Mouse (Mus musculus): ENCODE measurements around the gene Atg9b.
"Not testable (repeated sequence)": the region's sequence is repeated elsewhere in the genome, so short reads cannot be mapped to it uniquely, and the experiment has no call there.

The Atg9b gene

DNA sequence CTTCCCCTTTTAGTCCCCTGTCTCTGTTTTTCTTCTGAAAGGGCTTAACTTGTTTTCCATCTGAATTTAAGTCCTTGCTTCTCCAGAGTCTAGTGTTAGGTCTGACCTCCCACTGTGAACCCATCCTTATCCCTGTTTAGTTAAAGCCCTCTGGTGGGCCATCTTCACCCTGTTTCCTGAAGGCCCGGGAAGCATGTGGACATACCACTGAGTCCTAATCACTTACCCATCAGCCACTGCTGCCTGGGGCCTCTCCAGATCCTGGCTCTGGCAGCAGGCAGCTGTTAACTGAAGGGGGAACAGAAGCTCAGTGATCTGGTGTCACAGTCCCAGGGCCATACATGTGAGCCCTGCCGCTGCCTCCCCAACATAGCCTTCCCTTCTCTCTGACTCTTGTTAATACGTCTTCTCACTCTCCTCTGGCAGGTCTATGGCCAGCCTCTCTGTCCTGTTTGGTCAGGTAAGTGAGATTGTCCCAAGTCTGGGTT, 13.5 kb upstream of the Atg9b start:
- no peak for DNase-seq (ENCODE audit: low read depth, low spot score)

DNA sequence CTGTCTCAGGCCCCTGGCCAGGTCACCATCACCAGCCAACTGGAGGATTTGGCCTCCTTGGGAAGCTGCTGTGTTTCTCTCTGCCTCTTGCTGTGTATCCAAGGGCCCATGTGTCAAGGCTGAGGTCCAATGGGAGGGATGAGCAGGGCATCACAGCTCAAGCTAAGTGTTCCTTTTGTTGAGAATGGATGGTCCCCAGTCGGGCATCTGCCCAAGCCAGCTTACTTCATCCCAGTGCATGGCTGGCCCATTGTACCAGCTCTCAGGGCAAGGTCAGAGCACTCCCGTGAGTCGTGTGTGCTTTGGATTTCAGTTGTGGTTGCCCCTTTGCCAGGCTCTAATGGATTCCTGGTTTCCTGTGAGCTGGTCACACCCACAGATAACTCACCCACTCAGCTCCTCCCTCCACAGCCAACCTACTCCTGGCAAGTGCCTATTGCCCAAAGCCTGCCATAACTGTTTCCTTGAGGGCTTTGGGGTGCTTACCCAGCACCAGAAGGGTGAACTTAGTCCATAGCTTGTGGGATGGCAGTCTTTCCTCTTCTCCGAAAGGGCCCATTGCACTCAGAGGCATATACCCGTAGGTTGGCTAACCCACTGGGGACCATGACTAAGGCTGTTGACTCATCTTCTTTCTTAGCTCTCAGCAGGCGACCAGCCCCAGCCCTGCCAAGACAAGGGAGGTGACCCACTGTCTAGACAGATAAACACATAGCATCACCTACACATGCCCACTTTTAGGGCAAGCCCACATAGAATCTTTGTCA, 12.8 kb upstream of the Atg9b start:
- no peak for DNase-seq (ENCODE audit: low read depth, low spot score)

DNA sequence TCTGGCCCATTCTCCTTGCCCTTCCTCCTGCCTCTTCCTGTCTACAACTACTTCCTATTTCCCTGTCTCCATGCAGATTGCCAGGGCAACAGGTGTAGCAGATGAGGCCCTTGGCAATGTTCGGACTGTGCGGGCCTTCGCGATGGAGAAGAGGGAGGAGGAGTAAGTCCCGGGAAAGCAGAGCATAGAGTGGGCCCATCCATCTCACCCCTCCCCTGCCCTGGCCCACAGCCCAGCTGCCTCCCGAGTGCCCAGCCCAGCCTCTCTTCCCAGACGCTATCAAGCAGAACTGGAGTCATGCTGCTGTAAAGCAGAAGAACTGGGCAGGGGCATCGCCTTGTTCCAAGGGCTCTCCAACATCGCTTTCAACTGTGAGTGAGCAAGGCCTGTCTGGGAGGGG, 10.0 kb upstream of the Atg9b start:
- no peak for DNase-seq (ENCODE audit: low read depth, low spot score)

DNA sequence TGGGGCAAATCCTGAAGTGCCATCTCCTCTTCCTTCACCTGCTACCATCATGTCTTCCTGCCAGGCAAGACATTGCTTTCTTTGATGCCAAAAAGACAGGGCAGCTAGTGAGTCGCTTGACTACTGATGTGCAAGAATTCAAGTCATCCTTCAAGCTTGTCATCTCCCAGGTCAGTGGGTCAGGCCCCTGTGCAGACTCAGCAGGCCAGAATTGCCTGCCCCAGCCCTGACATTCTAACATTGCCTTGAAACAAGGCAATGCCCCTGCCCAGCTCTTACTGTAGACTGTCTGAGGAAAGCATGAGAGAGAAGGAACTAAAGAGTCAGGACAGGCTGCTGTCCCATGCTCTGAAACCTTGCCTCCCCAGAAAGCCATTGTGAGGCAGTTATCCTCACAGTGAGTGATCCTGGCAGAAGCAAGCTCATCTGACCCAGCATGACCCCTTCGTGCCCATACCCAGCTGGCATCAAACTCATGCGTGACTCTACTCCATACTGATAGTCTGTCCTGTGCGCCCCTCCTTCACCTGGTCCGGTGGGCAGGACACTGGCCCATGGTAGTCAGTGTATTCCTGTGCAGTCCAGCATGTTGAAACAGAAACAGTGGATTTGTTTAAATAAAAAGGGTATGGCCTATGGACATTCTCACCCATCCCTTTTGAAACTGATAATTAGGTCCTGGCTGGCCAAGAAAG, 9.1 kb upstream of the Atg9b start:
- DNase-seq (ENCODE audit: low read depth, low spot score) = no peak

DNA sequence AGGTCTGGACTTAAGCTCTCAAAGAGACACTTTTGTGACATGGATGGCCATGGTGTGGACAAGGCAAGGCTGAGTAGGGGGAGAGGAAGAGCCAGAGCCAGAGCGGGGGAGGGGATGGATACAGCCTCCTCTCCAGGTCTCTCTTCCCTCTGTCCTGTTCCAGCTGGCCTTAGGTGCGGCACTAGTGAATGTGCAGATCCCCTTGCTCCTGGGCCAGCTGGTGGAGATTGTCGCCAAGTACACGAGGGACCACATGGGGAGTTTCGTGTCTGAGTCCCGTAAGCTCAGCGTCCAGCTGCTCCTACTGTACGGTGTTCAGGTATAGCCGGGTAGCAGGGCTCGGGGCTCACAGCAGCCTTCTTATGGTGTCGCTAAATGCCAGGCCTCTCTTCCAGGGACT, 8.4 kb upstream of the Atg9b start:
- no peak for DNase-seq (ENCODE audit: low read depth, low spot score)

DNA sequence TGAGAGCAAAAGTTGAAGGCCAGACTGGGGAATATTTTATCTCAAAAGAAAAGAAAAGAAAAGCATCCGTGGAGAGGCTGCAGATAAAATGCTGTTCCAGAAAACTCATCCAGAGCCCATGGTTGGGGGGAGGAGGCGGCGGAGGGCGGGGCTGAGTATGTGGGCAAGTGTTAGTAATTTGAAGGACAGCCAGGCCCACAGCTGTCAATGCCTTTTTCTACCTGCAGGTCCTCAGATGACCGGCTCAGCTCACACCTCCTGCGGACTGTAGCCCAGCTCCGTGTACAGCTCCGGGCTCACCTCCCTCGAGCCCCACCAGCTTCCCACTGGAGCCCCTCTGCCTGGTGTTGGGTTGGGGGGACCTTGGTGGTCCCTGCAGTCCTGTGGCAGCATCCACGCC, 7.7 kb upstream of the Atg9b start:
- no peak for DNase-seq (ENCODE audit: low read depth, low spot score)

DNA sequence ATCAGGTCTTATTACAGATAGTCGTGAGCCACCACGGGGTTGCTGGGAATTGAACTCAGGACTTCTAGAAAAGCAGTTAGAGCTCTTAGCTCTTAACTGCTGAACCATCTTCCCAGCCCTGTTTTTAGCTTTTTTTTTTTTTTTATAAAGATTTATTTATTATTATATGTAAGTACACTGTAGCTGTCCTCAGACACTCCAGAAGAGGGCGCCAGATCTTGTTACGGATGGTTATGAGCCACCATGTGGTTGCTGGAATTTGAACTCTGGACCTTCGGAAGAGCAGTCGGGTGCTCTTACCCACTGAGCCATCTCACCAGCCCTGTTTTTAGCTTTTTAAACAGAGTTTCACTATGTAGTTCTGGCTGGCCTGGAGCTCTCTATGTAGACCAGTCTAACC, 4.3 kb upstream of the Atg9b start:
- not testable (repeated sequence) for DNase-seq (ENCODE audit: low read depth, low spot score)

DNA sequence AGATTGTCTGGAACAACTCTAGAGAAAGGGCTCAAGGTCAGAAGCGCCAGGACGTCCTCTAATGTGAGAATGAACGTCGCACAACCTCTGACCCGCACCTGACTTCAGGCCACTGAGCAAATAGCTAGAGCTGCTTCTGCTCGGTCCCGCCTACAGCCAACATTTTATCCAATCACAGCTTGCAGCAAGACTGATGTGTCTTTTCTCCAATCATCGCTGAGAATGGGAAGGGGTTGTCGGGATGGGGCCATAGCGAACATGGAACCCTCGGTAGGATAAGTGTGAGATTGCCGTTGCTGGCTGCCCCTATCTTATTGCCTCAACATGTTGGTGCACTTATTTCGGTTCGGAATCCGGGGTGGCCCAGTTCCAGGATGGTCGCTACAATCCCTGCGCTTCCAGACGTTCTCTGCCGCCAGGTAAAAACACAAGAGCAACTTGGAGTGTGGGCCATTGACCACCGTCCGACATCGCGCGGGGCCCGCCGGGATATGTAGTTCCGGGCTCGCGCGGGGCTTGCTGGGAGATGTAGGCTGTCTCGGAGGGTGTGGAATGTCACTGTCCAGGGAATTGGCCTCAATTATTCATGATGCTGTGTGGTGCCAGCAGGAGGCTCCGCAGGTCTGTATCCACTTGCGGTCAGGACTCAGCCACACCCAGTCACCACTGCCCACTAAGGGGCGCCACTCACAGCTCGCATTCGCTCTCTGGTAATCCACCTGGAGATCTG, 2.4 kb upstream of the Atg9b start:
- peak; percentile 97 for DNase-seq (ENCODE audit: low read depth, low spot score)

DNA sequence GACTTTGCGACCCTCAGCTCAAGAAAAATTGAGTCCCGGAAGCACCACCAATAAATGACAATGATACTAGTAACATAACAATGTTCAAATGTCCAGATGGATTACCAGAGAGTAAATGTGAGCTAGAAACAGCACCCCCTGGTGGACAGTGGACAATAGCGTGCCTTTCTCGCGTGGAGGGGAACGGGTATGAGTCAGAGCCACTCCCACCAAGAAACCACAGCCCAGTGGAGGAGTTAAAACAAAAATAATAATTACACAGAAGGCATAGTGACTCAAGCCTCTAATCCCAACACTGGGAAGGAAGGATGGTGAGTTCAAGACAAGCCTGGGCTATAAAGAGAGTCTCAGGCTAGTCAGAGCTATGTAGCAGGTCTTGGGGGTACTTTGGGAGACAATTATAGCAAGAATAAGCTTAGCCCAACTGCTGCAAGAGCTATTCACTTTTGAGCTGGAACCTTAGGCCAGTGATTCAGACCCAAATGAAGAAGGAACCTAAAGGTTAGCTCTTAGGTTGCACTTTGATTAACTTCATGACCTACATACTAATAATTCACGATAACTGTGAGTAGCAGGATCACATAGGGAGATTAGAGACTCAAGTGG, 1.6 kb upstream of the Atg9b start, which contains the start of gene Abcb8:
TSS of gene Abcb8 (plus strand) at position 272 of the 606 bp plus-strand sequence.
- peak; percentile 76 for DNase-seq (ENCODE audit: low read depth, low spot score)

DNA sequence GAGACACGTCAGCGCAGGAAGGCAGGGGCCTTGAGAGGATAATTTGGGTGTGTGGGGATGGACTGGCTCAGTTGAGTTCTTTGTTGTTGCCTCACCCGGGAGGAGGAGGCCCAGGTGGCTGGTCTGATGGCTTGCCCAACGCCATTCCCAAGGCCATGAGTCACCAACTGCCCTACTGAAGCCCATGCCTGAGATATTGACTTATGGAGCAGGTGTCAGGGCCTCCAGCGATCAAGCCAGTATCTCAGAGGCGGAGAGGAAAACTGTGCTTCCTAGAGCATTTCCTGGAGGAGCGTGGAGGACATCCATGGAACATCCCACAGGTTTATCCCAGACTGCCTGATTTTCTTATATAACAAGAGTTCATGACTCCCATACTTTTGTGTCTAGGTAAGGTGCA, 781 bp upstream of the Atg9b start:
- DNase-seq (ENCODE audit: low read depth, low spot score) = no peak

DNA sequence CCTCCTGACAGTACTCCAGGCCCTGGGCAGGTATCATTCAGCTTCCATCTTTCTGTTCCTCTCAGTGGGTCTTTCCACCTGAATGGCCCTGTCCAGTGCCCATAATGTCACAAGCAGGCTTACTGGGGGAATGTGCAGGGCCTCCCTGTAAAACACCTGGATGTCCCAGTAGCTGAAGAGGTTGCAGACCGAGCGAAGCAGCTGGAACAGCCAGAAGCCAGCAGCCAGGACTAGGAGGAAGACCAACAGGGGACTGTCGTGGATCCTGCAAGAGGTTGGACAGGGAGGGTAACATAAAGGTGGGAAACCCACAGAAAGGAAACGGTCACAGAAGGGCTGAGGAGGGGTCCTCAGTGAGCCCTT, 2.3 kb downstream of the Atg9b start:
- no peak for DNase-seq (ENCODE audit: low read depth, low spot score)

DNA sequence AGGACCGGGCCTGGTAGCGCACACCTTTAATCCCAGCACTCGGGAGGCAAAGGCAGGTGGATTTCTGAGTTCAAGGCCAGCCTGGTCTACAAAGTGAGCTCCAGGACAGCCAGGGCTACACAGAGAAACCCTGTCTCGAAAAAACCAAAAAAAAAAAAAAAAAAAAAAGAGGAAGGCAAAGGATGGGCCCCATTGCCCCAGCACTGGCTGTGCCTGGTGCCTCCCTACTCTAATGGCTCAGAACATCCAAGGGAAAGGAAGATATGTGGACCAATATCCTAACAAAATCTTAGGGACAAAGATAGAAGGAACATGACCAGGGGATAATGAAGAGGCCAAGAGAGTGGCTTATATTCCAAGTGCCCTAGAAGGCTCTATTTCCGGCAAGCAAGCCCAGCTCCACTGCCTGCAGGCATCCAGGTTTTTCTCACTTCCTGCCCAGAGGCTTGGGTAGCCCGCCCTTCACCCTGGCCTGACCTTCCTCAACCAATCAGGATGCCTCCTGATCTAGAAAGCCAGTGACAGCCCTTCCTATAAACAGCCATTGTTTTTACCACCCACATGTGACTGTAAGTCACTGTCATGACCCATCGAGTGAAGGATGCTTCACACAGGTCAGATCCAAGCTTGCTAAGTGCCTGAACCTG, 2.8 kb downstream of the Atg9b start:
- peak; percentile 62 for DNase-seq (ENCODE audit: low read depth, low spot score)

DNA sequence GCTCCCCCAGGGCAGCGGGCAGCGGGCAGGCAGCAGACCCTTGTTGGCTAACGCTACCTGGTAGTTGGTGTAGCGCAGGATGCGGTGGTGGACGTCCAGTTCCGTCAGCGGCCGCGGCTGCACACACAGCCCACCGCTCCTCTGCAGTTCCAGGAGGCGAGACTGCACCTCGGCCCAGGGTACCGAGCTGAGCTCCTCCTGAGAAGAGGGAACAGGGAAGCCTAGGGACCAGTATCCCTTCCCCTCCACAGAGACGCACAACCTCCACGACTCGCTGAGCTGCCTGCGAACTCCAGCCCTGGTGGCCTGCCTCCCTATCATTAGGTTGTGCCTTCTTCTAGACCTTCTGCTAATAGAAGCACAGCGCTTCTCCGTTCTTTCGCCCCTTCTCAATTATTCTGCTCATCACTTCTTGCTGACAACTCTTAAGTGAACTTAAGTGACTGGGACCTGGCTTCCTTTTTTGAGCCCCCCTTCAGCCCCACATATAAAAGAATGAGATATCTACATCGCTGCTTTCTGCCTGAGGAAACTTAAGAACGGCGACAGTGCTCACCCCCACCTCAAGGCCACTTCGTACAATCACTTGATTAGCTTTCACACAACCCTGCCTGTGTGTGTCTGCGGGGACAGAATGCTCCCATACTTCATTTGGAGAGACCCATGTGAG, 3.6 kb downstream of the Atg9b start:
- no peak for DNase-seq (ENCODE audit: low read depth, low spot score)

DNA sequence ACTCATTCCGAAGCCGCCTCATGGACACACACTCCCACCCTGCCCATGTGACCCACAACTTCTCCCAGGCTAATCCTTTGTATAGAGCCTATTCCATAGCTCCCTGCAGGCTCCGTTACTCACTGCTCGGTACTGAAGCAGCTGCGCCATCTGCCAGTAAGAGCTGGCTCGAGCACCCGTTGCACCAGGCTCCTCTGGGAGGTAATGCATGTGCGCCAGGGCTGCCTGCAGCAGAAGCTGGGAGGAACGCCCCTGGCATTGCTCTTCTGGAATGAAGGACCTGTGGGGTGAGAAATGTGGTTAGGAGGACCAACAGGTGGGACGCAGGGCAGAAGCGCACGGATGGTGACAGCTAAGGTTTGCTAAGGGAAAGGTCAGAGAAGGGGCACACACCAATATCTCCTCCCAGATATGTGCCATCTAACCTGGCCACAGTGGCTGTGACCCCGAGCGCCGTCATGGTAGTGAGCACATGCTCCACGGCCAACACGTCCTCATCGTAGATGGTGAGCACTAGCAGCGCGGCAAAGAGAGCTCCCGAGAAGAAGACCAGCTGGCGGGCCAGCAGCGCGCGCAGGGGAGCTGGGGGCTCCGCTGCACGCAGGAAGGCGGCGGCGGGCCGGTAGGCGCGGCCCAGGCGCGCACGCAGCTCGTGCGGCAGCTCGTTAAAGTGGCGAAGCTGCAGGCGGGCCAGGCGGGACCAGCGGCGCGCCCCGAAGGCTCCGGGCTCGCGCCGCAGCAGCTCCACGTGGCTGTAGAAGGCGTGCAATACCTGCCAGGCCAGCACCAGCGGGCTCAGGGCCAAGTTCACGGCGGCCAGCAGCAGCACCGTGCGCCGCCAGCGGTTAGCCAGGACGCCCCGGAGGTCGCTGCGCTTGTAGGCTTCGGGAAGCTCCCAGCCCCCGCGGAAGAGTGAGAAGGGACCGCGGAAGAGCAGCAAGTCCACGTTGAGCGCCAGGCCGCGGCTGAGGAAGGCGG, 4.4 kb downstream of the Atg9b start:
- DNase-seq (ENCODE audit: low read depth, low spot score) = peak; percentile 52

DNA sequence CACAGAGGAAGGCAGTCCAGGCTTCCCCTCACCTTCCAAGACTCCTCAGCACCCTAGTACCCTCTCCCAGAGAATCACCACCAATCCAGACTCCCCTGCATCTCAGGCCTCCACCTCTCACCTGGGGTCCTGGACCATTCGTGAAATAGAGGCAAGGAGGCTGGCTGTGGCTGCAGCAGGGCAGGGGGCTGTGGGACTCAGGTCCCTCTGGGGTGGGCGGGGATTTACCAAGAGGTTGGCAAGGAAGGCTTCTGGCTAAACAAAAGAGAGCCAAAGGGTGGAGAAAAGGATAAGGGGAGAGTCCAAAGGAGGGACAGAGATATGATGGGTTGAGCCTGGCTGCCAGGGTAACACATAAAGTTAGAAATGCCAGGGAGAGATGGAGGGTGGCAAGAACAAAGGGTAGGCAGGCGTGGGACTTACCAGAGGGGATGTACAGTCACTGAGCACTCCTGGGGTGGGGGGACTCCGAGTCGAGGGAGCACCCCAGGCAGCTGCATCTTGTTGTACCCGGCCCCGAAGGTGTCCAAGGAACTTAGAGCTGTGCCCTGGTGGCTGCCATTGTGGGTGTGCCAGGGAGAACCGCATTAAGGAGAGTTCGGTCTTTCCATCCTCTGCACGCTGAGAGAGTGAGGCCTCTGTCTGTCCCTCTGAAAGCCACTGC, 5.9 kb downstream of the Atg9b start:
- no peak for DNase-seq (ENCODE audit: low read depth, low spot score)

DNA sequence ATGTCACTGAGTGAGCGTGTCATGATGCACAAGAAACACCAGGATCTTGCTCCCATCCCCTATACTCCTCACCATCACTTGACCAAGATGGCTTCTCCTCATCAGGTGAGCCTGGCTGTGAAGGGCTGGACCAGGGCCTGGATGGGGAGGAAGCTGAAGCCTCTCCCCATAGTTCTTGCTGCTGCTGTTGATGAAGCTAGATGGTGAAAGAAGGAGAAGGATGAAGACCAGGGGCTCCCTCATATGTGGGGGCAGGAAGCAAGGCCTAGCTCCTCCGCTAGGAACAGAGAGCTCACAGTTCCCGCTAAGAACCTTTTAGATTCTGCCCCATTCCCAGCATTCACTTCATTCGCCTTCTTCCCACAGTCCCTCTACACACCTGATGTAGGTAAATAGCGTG, 6.6 kb downstream of the Atg9b start:
- DNase-seq (ENCODE audit: low read depth, low spot score) = no peak

DNA sequence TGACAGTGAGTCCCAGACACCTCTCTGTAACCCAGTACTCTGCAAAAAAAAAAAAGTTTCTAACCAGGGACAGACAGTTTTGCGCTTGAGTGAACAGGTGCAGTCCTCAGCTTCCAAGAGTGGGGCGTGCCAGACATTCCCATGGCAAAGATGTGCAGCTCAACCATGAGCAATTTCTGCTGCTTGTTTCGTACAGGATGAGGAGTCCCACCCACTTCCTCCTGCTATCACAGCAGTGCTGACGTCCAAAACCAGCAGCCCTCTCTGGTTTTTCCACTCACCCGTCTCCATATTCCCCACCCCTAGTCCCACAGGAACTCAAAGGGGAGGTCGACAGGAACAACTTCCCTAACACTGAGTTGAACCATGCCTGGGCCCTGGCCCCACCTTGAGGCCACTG, 7.5 kb downstream of the Atg9b start:
- no peak for DNase-seq (ENCODE audit: low read depth, low spot score)

DNA sequence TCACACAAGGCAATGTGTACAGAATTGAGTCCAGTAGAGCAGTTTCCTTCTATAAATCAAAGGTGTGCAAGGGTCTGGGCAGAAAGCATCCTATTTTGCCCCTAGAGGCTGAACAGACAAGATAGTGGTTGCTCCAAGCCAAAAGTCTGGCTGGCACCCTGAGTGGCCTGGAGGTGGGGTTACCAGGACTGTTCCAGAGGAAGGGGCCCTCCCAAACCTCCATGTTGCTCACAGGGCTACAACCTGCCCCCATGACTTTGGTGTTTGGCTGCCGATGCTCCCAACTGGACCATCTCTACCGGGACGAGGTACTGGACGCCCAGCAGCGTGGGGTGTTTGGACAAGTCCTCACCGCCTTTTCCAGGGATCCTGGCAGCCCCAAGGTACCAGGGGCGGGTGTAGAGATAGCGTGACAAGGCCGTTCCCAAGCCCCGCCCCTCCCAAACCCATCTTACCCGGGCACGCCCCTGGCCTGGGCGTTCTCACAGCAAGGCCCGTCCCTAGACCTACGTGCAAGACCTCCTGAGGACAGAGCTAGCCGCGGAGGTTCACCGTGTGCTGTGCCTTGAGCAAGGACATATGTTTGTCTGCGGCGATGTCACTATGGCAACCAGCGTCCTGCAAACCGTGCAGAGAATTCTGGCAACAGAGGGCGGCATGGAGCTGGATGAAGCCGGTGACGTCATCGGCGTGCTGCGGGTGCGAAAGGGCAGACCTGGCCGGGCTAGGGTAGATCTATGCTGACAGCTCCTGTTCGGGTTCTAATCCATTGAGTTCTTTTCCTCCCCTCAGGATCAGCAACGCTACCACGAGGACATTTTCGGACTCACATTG, 8.7 kb downstream of the Atg9b start:
- DNase-seq (ENCODE audit: low read depth, low spot score) = peak; percentile 94
